Mouse (Mus musculus): Measurements from ENCODE around the gene Cd3eap.

The Cd3eap gene

GRCm38 (mm10) chr7:19308454-19309277 is 50.6 kb downstream of the Cd3eap start:
- peak; percentile 93 to 96 for DNase-seq (ENCODE audit: low spot score in 2 of 2)

- peak in 1 of 2 experiments; percentile 64 for DNase-seq (ENCODE audit: low spot score in 2 of 2)
Observed at GRCm38 (mm10) chr7:19307739-19308453, 51.4 kb downstream of the Cd3eap start.

- no peak for DNase-seq (ENCODE audit: low spot score in 2 of 2)
Observed at GRCm38 (mm10) chr7:19306819-19307738, 52.2 kb downstream of the Cd3eap start.
